Mouse (Mus musculus) left cerebral cortex, postnatal 4 days (tissue): ENCODE data around the gene Enpp4. TPM values are rescaled to one million over a fixed set of nuclear protein-coding genes. Genes with fewer than 3 reads are reported as not detected.

Experiments used
- total RNA-seq, 2 experiments: library from RNA; stranded (reverse); gene quantifications; 2 replicates each; pipeline ENCODE4 v1.2.3; 2021

Gene Enpp4
- total RNA-seq, 2 experiments from 2014 or later: 5.8 to 6.1 TPM

Other genes starting within 250 kb of the Enpp4 start
- gene Enpp5, start 27.0 kb downstream of the Enpp4 start, total RNA-seq: 100 to 1,000 TPM; 105 to 109 TPM
- gene Clic5, start 82.8 kb upstream of the Enpp4 start, total RNA-seq: 1 to 10 TPM; 1.5 to 1.7 TPM